Mouse (Mus musculus): ENCODE measurements around the gene Mark3.

Mark3 gene

DNA sequence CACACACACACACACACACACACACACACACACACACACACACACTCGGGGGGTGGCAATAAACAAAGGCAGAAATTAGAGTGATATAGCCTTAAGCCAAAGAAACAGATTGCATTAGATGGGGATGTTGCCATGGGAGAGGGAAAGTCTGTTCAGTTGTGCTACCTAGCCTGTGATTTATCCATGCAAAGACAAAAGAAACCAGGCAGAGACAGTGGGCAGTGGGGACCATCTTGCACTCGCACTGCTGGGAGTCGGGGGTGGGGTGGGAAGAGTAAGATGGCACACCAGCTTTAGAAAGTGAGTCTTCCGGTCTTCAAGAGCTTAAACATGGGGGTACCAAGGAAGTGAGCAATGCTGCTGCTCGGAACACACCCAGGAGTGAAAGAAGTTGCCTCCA, 14.0 kb upstream of the Mark3 start:
- DNase-seq (ENCODE audit: low read depth), result no peak

DNA sequence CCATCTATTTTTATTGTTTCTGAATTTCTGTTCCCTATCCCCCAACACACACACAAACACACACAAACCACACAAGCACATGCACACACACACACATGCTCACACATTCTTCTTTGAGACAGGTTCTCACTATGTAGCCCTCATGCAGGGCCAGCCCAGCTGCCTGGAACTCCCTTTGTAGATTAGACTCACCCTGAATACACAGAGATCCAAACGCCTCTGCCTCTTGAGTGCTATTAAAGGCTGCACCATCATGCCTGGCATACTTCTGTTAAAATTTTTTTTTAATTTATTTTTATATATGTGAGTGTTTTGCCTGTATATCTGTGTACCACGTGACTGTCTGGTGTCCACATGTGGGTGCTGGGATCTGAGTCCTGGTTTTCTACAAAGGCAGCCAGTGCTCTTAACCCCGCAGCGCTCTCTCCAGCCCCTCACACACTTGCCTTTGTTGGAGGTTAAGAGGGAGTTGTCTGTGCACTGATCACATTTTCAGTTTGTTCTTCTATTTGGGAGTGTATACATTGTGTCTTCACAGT, 12.0 kb upstream of the Mark3 start:
- DNase-seq (ENCODE audit: low read depth), result no peak

DNA sequence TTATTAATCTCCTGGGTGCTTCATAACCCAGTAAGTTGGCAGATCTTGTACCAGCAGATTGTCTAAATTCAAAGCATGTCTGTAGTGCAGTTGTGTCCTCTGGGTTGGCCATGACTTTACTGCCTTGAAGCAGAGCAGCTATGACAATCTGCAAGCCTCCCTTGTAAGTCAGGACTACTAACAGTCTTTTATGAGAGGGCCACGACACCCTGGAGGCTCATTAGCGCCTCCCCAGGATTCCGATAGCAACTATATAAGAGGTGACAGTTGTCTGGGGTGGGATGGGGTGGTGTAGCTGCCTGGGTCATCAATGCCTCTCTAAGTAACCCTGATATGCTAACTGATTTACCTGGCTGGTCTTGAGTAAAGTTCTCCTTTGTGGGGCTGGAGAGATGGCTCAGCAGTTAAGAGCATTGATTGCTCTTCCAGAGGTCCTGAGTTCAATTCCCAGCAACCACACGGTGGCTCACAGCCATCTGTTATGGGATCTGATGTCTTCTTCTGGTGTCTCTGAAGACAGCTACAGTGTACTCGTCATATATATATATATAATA, 11.2 kb upstream of the Mark3 start:
- DNase-seq (ENCODE audit: low read depth), result no peak

DNA sequence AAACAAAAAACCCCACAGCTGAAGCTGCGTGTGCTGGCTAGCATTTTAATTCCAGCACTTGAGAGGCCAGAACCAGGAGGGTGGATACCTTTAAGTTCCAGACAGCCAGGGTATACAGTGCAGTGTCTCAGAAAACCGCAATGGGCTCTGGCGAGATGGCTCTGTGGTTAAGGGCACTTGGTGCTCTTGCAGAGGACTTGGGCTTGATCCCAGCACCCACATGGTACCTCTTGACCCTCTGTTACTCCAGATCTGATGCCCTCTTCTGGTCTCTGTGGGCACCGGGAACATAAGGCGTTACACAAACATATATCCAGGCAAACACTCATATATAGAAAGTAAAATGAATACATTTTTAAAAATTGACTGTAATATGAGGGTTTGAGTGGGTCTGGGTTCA, 9.0 kb upstream of the Mark3 start:
- no peak for DNase-seq (ENCODE audit: low read depth)

DNA sequence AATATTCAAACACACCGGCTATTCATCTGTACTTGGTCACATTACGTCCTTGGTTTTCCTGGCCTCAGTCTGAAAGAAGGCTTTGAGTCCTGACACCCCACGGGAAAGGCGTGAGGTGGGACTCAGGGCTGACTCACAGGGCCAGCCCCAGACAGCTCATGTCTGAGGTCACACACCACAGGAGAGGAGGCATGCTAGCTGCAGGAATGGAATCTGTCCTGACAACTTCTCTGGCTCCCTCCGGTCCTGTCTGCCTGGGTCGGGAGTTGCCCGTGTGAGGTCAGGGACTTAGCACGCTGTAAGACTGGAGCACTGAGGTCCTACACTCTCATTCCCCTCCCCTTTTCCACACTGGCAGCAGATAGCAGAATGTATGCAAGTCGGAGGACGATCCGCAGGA, 5.5 kb upstream of the Mark3 start:
- no peak for DNase-seq (ENCODE audit: low read depth)

DNA sequence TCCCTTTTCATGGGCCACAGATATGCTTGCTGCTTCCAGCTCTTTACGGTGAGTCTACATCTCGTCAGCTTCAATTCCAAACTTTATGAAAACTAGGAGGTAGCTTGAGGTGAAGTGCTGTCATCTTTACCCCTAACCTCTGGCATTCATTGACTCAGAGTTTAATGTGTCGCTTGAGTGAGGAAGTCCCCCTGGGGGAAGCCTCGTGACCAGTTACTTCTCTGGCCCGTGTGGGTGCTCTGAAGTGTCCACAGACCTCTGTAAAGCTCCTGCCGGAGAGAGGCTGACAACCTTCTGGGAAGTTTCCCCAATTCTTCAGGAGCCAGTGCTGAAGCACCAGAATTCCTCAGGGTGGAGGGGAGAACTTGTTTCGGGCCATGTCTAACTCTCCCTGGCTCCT, 1.9 kb upstream of the Mark3 start:
- no peak for DNase-seq (ENCODE audit: low read depth)

DNA sequence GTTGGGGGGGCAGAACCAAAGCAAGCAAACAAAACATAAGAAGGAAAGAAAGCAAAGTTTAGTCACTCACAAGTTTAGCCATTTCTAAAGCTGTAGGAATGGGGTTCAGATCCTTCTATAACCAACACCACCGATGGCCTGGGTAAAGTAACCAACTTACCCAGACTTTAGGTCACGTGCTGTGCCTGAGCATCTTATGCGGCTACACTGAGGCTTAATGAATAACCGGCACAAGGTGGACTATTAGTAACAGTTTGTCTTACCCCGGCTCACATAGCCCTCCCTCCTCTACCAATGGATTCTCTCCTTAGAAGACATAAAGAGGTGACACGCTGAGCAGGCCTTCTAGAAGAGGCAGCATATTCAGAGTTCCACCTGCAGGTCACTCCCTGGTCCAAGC, 1.0 kb upstream of the Mark3 start:
- no peak for DNase-seq (ENCODE audit: low read depth)

DNA sequence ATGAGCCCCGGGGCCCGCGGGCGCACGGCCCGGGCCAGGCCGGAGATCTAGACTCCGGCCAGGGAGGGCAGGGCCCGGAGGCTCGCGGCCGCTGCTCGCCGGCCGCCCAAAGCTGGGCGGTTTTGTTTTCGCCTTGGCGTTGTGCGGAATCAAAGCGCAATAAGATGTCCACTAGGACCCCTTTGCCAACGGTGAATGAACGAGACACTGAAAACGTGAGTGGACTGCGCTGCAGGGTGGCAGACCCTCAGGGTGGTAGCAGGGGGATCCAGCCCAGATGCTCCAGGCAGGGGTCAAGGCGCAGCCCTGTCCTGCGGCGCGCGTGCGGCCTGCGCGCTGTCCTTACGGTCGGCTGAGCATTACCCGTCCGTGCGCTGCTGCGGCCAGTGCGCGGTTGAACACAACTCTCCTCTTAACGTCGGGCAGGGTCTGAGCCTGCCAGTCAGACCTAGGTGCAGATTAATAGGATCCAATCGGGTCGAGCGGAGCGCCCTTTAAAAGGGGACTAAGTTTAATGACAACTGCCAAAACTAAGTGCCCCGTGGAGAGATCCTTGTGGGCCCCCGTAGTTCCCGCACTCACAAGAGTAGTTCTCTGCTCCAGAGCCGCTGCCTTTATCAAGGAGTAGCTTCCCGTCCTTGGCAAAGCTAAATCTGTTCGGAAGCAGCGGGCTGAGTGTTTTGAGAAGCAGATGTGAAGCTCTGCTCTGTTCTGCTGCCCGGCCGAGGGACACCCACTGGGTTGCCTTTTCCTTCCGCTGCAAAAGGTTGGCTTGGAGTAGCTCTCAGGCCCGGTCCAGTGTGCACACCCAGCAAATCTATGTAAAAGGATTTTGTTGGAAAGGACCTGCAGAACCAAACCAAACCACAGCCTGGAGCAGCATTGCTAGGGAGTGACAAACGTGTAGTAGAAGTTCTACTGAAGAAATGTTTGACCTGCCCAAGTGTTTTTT, 840 bp downstream of the Mark3 start:
- peak; percentile 40 for DNase-seq (ENCODE audit: low read depth)

DNA sequence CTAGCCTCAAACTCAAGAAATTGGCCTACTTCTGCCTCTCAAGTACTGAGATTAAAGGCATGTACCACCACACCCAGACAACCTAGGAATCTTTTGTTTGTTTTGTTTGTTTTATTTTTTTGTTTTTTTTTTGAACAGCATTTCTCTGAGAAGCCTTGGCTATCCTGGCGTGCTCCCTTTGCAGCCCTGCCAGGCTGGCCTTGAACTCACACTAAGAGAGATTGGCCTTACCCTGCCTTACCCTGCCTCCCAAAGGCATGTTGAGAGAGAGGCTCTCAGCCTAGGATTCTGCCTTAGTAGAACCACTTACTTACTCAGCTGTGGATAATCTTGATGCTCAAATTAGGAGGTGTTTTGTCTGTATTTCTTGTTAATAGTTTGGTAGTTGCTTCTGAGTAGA, 8.7 kb downstream of the Mark3 start:
- DNase-seq (ENCODE audit: low read depth), result no peak

DNA sequence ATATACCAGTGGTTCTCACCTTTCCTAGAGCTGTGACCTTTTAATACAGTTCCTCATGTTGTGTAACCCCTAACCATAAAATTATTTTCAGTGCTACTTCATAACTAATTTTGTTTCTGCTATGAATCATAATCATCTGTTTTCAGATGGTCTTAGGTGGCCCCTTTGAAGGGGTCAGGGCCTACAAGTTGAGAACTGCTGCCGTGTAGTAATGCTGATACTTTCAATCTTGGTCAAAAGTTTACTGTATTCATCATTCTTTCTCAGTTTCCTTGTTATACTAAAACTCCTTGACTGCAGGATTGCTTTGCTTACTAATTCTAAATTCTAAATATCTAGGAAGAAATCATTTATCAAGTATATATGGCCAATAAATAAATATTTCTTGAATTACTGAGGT, 10.1 kb downstream of the Mark3 start:
- no peak for DNase-seq (ENCODE audit: low read depth)

DNA sequence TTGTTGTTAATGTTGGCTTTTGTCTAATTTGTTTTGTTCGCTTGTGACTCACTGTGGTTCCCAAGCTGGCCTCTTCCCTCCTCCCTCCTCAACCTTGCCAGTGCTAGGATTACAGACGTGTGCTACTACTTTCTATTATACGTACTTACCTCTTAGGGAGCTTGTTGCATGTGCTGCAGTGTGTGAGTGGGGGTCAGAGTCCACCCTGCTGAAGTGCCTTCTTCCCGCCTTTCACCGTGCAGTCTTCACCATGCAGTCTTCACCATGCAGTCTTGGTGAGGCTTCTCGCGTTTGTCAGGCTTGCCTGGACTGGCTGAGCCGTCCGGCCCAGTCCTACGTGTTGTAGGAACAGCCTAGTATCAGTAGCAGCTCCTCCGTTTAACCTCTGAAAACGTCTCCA, 12.9 kb downstream of the Mark3 start:
- DNase-seq (ENCODE audit: low read depth), result no peak

DNA sequence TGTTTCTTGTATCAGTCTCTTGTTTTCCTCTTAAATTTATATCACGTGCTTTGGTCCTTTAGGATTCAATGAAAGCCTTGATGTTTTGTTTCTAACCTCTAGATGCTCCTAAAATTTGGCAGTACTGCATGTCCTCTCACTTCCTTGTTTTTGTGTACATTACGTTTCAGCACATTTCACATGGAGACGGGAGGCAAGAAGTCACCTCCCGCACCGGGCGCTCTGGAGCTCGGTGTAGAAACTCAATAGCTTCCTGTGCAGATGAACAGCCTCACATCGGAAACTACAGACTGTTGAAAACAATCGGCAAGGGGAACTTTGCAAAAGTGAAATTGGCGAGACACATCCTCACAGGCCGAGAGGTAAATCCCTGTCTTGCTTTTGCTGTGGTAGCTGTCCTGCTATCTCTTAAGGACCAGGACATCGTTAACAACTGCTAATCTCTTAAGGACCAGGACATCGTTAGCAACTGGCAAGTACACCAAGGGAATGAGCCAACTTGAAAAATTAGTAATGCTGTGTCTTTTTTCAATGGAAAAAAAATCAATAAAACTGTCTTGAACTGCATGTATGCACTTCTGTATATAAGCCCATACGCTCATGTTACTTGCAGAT, 18.2 kb downstream of the Mark3 start:
- peak; percentile 19 for DNase-seq (ENCODE audit: low read depth)

DNA sequence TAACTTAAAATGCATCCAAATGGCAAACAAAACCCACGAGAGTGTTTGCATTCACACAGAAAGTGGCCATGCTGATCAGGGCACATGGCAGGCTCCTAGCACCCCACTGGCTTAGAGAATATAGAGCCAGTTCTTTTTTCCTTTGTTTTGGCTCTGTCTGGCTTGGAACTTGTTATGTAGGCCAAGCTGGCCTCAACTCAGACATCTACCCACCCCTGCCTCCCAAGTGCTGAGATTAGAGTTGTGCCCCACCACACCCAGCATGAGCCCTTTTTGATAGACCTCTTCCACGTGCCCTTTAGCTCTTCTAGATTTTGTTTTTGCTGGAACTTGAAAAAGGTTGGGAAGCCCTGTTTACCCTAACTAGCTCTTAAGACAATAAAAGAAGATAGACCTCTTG, 19.5 kb downstream of the Mark3 start:
- DNase-seq (ENCODE audit: low read depth), result no peak

DNA sequence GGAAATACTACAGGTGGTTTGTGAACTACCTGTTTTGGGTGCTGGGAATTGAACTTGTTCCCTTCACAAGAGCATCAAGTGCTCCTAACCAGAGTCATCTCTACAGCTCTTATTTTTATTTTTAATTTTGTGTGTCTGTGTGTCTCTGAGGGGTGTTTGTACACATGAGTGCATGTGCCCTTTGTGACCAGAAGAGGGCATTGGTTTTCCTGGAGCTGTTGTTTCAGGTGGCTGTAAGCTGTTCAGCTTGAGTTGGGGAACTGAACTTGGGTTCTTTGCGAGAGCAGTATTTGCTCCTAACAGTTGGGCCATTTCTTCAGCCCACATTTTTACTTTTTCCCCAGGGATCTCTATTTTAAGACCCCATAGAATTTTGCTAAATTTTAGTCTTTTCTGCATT, 23.0 kb downstream of the Mark3 start:
- no peak for DNase-seq (ENCODE audit: low read depth)

DNA sequence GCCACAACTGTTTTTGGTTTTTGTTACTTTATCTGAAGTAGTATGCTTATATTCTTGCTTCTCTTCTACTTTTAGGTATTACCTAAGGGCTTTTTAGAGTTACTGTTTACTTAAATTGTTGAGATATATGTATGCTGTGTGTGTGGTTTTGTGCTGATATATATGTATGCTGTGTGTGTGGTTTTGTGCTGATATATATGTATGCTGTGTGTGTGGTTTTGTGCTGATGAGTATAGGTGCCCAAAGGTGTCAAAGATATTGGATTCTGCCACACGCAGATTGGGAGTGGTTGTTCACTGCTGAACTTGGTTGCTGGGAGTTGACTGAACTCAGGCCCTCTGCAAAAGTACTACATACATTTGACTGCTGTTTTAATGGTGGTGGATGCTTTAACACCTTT, 24.6 kb downstream of the Mark3 start:
- no peak for DNase-seq (ENCODE audit: low read depth)

DNA sequence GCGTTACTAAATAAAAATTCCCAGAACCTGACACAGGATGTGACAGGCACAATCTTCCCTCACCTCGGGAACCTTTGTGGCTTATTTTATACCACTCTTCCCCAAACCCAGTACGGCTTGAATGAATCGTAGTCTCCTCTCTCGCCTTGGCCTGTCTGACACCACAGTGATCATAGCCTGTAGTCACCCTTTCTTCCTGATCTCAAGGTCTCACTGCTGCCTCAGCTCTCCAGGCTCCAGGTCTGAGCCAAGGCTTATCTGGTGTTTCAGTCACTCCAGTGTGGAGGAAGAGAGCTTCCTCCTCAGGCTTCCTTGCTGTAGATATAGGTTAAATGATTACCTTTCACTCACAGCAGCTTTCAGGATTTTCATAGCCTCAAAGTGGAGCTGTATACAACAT, 25.3 kb downstream of the Mark3 start:
- DNase-seq (ENCODE audit: low read depth), result no peak

DNA sequence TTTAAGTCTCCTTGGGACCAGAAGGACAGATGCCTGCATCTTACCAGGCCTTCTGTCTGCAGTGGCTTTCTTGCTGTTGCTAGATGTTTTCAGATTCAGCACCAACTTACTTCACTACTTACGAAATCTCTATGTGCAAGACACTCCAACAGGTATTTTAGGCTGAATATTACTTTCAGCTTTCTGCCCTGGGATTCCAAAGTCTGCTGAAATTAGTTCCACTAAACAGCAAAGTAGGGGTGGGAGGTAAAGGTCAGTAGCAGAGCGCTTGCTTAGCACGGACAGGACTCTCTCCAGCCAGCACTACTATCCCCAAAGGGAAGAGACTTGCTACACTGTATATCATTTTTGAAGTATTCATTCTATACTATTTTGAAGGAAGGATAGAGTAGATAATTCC, 29.5 kb downstream of the Mark3 start:
- no peak for DNase-seq (ENCODE audit: low read depth)

DNA sequence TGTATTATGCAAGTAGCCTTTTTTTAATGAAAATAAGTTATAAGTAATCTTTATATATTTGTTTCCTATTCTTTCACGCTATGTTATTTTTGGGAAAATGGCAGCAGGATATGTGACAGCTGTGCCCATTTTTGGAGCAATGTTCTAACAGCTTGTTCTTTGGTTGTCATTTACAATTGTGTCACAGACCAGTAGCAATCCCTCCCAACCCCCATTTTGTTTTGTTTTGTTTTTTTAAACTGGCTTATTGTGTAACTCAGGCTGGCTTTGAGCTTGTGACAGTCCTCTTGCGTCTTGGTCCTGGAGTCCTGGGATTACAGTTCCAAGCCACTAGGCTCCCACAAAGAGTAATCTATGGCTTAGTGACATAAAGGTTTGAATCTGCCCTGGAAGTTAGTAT, 31.3 kb downstream of the Mark3 start:
- DNase-seq (ENCODE audit: low read depth), result no peak

DNA sequence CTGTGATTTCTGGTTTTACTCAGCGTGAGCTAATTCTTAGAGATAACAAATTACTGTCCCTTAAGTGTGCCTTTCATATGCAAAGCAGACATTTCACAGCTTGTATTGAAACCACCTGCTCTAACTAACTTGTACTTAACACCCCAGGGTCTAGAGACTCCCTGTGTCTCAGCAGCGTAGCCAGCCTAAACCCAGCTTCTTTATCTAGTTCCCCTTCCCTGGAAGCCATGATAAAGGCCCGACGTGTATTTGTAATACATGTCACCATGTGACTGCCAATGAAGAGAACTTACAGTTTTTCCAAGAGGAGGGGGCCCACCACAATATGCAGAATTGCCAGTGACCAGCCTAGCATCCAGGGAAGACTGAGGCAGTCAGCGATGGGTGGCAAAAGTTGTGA, 33.7 kb downstream of the Mark3 start:
- no peak for DNase-seq (ENCODE audit: low read depth)

DNA sequence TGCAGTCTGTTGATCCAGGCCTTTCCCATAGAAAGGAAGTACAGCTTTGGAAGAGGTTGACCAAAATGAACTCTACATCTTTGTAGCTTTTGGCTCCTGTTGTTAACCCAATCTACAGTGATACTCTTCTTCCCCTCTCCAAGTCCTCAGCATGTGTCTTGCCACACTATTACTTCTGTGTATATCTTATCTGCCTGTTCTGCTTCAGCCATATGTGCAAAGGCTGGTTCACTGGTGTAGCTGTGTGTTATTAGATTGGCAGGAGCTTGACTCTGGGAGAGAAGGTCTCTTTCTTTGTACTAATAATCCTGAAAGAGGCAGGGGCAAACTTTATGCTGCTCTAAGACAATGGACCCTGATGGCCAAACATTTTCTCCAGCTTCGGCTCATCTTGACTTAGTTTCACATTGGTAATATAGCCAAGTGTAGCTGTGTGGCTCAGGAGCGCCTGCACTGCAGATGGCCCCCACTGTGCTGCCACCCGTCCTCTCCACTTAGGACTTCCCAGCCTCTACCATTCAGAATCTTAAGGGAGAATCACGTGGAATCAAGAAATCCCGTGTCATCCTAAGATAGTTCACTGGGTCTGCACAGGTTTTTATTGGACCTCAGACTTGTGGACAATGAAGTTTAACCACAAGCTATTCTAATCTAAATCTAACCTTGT, 40.3 kb downstream of the Mark3 start:
- no peak for DNase-seq (ENCODE audit: low read depth)

DNA sequence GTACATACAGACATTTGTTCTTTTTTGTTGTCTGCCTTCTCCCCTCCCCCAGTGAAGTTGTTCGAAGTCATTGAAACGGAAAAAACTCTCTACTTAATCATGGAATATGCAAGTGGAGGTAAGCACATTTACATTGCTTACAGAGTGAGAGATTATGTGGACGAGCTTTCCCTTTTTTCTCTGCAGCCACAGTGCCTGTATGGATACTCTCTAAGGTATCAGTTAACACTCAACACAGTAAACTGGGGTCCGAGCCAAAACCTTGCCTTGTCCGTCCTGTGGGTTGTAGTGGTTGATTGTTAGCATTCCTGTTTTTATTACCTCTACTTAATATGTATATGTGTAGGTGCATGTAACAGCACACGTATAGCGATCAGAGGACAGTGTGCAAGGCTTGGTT, 43.9 kb downstream of the Mark3 start:
- DNase-seq (ENCODE audit: low read depth), result no peak

DNA sequence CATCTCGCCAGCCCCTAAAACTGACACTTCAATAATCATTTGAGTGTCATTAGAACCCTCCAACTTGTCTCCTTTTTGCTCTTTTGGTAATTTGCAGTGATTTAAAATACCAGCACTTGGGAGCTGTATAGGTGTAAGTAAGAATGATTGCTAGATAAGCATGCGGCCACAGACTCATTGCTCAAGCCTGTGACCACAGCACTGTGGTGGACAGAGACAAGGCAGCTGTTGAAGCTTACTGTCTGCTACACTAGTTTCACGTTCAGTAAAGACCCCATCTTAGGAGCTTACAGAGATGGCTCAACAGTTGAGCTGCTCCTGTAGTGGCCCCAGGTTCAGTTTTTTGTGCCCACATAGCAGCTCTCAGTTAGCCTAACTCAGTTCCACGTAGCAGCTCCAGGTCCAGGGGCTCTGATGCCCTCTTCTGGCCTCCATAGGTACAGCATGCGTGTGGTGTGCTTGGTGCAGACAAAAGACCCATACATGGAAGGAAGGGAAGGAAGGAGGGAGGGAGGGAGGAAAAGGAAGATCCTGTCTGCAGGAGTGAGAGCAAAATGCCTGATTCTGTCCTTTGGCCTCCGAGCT, 73.8 kb downstream of the Mark3 start:
- peak; percentile 67 for DNase-seq (ENCODE audit: low read depth)
